Mouse (Mus musculus) testis, postnatal 10 days (tissue): ENCODE measurements around the gene Actn4.

Experiments used
- DNase-seq: peaks from one replicate; pipeline ENCODE4 v3.0.0; 2021; ENCODE audit warnings: low spot score

Actn4 gene

GRCm38 (mm10) chr7:28961927-28962670 is at the start of gene Actn4:
Actn4 (minus strand) TSS chr7:28962340.
- DNase-seq, result peak; percentile 99

GRCm38 (mm10) chr7:29008714-29009113 is 46.6 kb upstream of the Actn4 start:
- DNase-seq, result no peak

GRCm38 (mm10) chr7:29008171-29008570 is 46.0 kb upstream of the Actn4 start:
- no peak for DNase-seq

- DNase-seq, result no peak
Observed at GRCm38 (mm10) chr7:29007224-29008101, 45.3 kb upstream of the Actn4 start.

GRCm38 (mm10) chr7:29000651-29001605 is 38.8 kb upstream of the Actn4 start:
- peak; percentile 86 for DNase-seq

- no peak for DNase-seq
Observed at GRCm38 (mm10) chr7:28993402-28993801, 31.3 kb upstream of the Actn4 start.

DNA sequence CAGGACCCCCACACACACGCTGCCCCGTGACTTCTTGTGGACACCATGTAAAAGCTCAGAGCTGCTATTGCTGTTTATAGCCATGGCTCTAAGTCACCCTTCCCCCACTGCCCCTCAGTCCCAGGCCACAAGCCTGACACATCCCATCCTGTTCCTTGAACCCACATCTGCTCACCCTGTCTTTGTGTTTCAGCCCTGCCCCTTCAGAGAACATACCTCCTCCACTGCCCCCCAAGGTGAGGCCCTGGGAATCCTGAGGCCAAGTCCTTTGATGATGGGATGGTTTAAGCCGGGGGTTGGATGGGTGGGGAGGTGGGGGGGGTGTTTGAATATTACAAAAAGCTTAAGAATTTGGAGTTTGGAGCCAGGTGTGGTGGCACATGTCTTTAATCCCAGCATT is 30.9 kb upstream of the Actn4 start:
- DNase-seq, result no peak

DNA sequence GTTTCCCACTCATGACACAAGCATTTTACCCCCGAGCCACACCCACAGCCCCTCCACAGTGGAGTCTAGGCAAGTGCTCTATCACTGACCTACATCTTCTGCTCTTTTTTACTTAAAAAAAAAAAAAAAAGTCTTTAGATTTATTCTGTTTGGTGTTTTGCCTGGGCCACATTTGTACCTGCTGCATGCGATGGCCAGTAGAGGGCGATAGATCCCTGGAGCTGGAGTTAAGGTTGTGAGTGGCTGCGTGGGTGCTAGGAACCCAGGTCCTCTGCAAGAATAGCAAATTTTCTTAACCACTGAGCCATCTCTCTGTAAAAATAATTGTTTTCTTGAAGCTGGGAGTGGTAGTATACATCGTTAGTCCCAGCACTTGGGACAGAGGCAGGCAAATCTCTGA is 29.5 kb upstream of the Actn4 start:
- no peak for DNase-seq

DNA sequence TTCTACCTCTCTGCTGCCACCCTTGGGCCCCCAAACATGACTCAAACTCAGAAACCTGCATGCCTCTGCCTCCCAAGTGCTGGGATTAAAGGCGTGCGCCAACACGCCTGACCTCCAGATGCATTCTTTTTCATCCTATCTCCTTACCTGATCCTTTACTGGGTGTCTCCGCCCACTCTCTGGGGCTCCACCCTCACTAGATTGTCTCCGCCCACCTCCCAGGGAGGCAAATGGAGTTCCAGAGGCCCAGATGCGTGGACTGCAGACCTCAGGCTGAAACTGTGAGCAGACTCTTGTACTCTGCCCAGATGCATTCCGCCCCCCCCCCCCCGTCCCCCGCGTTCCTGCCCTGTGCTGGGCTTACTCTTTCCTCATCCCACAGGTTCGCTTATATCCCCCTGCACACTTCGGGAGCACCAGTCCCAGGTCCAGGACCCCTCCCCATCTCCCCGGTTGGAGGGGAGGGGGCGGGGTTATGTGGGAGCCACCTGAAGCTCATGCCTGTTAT is 28.7 kb upstream of the Actn4 start:
- no peak for DNase-seq

DNA sequence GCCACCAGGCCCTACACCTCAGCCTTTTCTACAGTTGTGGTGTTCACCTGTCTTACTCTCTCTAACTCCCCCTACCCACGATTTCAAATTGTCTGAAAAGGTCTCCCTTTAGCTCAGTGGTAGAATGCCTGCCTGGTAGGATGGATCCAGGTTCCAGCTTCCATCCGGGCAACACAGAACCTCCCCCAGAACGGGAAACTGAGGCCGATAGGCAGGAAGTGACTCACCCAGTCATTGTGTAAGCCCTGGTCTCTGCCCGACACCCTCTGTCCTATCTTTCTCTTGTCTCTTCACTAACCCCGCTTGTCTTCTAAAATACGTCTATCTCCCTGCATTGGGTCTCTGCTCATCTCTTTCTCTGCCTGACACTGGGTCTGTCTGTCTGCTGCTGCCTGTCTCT is 23.1 kb upstream of the Actn4 start:
- no peak for DNase-seq

DNA sequence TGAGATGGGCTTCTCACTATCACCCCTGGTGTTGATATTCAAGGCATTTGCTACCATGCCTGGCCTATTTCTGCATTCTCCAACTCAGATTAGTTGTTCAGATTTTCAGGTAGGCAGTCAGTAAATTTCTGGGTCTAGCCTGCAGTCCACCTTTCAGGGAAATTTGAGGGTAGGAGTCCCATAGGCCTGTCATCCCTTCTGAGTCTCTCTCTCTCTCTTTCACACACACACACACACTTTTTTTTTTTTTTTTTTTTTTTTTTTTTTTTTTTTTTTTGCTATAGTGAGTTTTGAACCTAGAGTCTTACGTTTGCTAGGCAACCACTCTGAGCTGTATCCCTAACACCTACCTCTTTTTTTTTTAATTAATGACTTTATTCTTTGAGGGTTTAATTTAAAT is 22.3 kb upstream of the Actn4 start:
- DNase-seq, result no peak

- DNase-seq, result no peak
Observed at GRCm38 (mm10) chr7:28983849-28984248, 21.7 kb upstream of the Actn4 start.

DNA sequence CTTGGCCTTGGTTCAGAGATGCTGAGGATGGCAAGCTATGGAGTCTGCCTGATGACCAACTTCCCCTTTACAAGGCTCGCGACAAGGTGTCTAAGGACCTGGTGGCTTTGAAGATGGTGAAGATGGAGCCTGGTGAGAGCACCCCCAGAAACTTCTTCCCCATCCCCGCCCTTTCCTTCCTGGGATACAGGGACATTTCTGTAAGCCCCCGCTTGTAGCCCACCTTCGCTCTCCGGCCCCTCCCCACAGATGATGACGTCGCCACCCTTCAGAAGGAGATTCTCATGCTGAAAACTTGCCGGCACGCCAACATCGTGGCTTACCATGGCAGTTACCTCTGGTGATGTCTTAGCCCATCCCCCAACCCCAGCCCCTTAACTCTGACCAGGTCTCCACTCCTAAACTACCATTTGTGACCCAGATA is 21.0 kb upstream of the Actn4 start:
- no peak for DNase-seq

- DNase-seq, result no peak
Observed at GRCm38 (mm10) chr7:28982274-28983013, 20.3 kb upstream of the Actn4 start.

- DNase-seq, result peak; percentile 97
Observed at GRCm38 (mm10) chr7:28981651-28982273, 19.6 kb upstream of the Actn4 start, which contains the start of the genes Eif3k and Map4k1. Eif3k (minus strand) TSS chr7:28981864. Map4k1 (plus strand) TSS chr7:28982050.

- DNase-seq, result no peak
Observed at GRCm38 (mm10) chr7:28977556-28977955, 15.4 kb upstream of the Actn4 start.

- no peak for DNase-seq
Observed at GRCm38 (mm10) chr7:28973025-28973424, 10.9 kb upstream of the Actn4 start.

DNA sequence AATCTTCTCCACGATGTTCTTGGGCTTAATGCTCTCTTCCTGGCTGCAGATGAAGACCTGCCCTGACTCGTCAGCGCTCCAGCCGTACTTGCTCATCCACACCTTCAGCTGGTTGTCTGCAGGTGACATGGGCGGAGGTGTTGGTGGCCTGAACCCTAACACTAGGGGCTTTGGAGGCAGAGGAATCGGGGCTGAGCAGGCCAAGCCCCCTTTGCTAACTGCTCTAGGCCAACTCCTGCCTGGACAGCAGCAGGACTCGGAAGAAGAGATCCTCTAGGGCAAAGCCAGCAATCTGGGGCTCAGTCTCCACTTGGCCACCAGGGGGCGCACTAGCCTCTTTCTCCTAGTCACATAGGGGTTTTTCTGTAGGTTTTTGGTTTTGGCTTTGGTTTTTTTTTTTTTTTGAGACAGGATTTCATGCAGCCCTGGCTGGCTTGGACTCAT is 10.4 kb upstream of the Actn4 start:
- DNase-seq, result peak; percentile 91

- no peak for DNase-seq
Observed at GRCm38 (mm10) chr7:28971770-28972269, 9.7 kb upstream of the Actn4 start.

DNA sequence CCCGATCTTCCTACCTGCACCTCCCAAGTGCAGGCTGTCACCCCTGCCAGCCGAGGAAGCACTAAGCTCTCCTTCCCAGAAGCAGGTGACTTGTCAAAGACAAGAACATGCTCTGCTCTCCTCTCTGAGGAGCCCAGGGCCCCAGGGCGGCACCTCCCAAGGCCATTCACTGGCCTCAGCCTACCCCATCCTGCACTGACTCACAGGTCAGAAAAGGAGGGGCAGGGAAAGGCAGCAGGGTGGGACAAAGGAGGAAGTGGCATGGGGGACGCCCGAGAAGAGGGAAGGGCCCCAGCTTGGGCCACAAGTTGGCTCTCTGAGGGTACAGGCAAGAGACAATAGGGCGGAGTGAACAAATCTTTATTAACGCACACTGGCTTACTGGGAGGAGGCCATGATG is 8.9 kb upstream of the Actn4 start:
- DNase-seq, result no peak
